Mouse (Mus musculus): ENCODE measurements around the gene Pin1rt1.

Gene Pin1rt1

GRCm38 (mm10) chr2:104716279-104716678, at the start of gene Pin1rt1:
Gene Pin1rt1, minus strand, starts transcription at chr2:104716379.
- DNase-seq, result no peak

GRCm38 (mm10) chr2:104764018-104764417, 47.8 kb upstream of the Pin1rt1 start:
- DNase-seq, result no peak

- DNase-seq, result no peak
Observed at GRCm38 (mm10) chr2:104763134-104763703, 47.0 kb upstream of the Pin1rt1 start.

- no peak for DNase-seq
Observed at GRCm38 (mm10) chr2:104750611-104751010, 34.4 kb upstream of the Pin1rt1 start.

GRCm38 (mm10) chr2:104748652-104749183, 32.5 kb upstream of the Pin1rt1 start:
- DNase-seq, result no peak

GRCm38 (mm10) chr2:104746251-104746650, 30.1 kb upstream of the Pin1rt1 start:
- DNase-seq, result no peak

GRCm38 (mm10) chr2:104743971-104744370, 27.8 kb upstream of the Pin1rt1 start:
- no peak for DNase-seq

- DNase-seq, result no peak
Observed at GRCm38 (mm10) chr2:104743160-104743559, 27.0 kb upstream of the Pin1rt1 start.

GRCm38 (mm10) chr2:104742741-104743064, 26.5 kb upstream of the Pin1rt1 start, which contains the start of gene Depdc7:
Gene Depdc7, minus strand, starts transcription at chr2:104742878.
- peak; percentile 85 for DNase-seq

- no peak for DNase-seq
Observed at GRCm38 (mm10) chr2:104741896-104742740, 25.9 kb upstream of the Pin1rt1 start.

- DNase-seq, result no peak
Observed at GRCm38 (mm10) chr2:104741015-104741758, 25.0 kb upstream of the Pin1rt1 start.

GRCm38 (mm10) chr2:104740248-104740949, 24.2 kb upstream of the Pin1rt1 start:
- DNase-seq, result no peak

GRCm38 (mm10) chr2:104739691-104740090, 23.5 kb upstream of the Pin1rt1 start:
- DNase-seq, result no peak

- DNase-seq, result no peak
Observed at GRCm38 (mm10) chr2:104736241-104736640, 20.1 kb upstream of the Pin1rt1 start.

- no peak for DNase-seq
Observed at GRCm38 (mm10) chr2:104732562-104733256, 16.5 kb upstream of the Pin1rt1 start.

GRCm38 (mm10) chr2:104732033-104732444, 15.9 kb upstream of the Pin1rt1 start:
- DNase-seq, result no peak

GRCm38 (mm10) chr2:104727369-104727768, 11.2 kb upstream of the Pin1rt1 start:
- no peak for DNase-seq

- no peak for DNase-seq
Observed at GRCm38 (mm10) chr2:104722021-104722420, 5.8 kb upstream of the Pin1rt1 start.

- DNase-seq, result no peak
Observed at GRCm38 (mm10) chr2:104717827-104718226, 1.6 kb upstream of the Pin1rt1 start.

GRCm38 (mm10) chr2:104717231-104717735, 1.1 kb upstream of the Pin1rt1 start:
- DNase-seq, result no peak

GRCm38 (mm10) chr2:104714254-104714691, 1.9 kb downstream of the Pin1rt1 start:
- DNase-seq, result no peak

GRCm38 (mm10) chr2:104712486-104712809, 3.7 kb downstream of the Pin1rt1 start:
- no peak for DNase-seq
